Mouse (Mus musculus): ENCODE results near the gene Nagk.
A peak's percentile ranks its signal among the peaks of the same experiment; 100 is the strongest.
"Not testable (repeated sequence)": the region's sequence is repeated elsewhere in the genome, so short reads cannot be mapped to it uniquely, and the experiment has no call there.

The Nagk gene

GRCm38 (mm10) chr6:83815801-83816200 lies 21.0 kb downstream of the Nagk start:
- DNase-seq (ENCODE audit: low read depth, low spot score), result no peak

- no peak for DNase-seq (ENCODE audit: low read depth, low spot score)
These were observed 24.2 kb downstream of the Nagk start for GRCm38 (mm10) chr6:83818996-83819395.

- no peak for DNase-seq (ENCODE audit: low read depth, low spot score)
These were observed 26.1 kb downstream of the Nagk start for GRCm38 (mm10) chr6:83820727-83821515.

GRCm38 (mm10) chr6:83821856-83822255 lies 27.1 kb downstream of the Nagk start:
- DNase-seq (ENCODE audit: low read depth, low spot score), result no peak

- peak; percentile 8 for DNase-seq (ENCODE audit: low read depth, low spot score)
These were observed 36.3 kb downstream of the Nagk start for GRCm38 (mm10) chr6:83830941-83831605.

GRCm38 (mm10) chr6:83831606-83832123 lies 36.9 kb downstream of the Nagk start, which contains the start of gene Paip2b:
TSS of gene Paip2b (minus strand) at chr6:83831741.
- DNase-seq (ENCODE audit: low read depth, low spot score), result peak; percentile 98

- DNase-seq (ENCODE audit: low read depth, low spot score), result not testable (repeated sequence)
These were observed 37.6 kb downstream of the Nagk start for GRCm38 (mm10) chr6:83832393-83832792.

GRCm38 (mm10) chr6:83836826-83837225 lies 42.0 kb downstream of the Nagk start:
- DNase-seq (ENCODE audit: low read depth, low spot score), result no peak

- no peak for DNase-seq (ENCODE audit: low read depth, low spot score)
These were observed 43.3 kb downstream of the Nagk start for GRCm38 (mm10) chr6:83838046-83838445.

GRCm38 (mm10) chr6:83840086-83840485 lies 45.3 kb downstream of the Nagk start:
- no peak for DNase-seq (ENCODE audit: low read depth, low spot score)

GRCm38 (mm10) chr6:83844913-83845312 lies 50.1 kb downstream of the Nagk start:
- no peak for DNase-seq (ENCODE audit: low read depth, low spot score)

- no peak for DNase-seq (ENCODE audit: low read depth, low spot score)
These were observed 51.4 kb downstream of the Nagk start for GRCm38 (mm10) chr6:83846141-83846540.

- no peak for DNase-seq (ENCODE audit: low read depth, low spot score)
These were observed 54.7 kb downstream of the Nagk start for GRCm38 (mm10) chr6:83849446-83849845.

Measured in c-Kit-negative CD71-positive TER-119-positive erythroid progenitor cells, embryonic 14.5 days (primary cell).